Mouse (Mus musculus) limb, embryonic 14.5 days (tissue): ENCODE data around the gene Sapcd1. TPM values are rescaled to one million over a fixed set of nuclear protein-coding genes. Genes with fewer than 3 reads are reported as not detected.

Source experiments
- ATAC-seq: fragments of 200-750 bp; cut with Nextera tagmentation; 2 replicates; pipeline ENCODE4 v1.8.0; 2017; ENCODE audit warnings: low read depth, moderate number of reproducible peaks, moderate TSS enrichment; ENCODE audit not compliant: low FRiP score
- DNase-seq: peaks from one replicate; pipeline ENCODE4 v3.0.0-alpha.2; 2015; ENCODE audit warnings: low spot score
- H3K27ac ChIP-seq: fragments of 300-500 bp; sonication (generic); replicated peaks from 2 replicates; pipeline ENCODE4 v1.5.1; 2014; ENCODE audit warnings: low read depth, mild to moderate bottlenecking, low read length, moderate library complexity, mixed read lengths
- H3K27me3 ChIP-seq: fragments of 300-500 bp; sonication (generic); 2 replicates; pipeline ENCODE4 v1.6.1; 2014; ENCODE audit warnings: low read length, mixed read lengths; ENCODE audit not compliant: control insufficient read depth, insufficient read depth
- H3K36me3 ChIP-seq: fragments of 300-500 bp; sonication (generic); 2 replicates; pipeline ENCODE4 v1.6.1; 2014; ENCODE audit warnings: mild to moderate bottlenecking, low read length, moderate library complexity, mixed read lengths; ENCODE audit not compliant: control insufficient read depth, insufficient read depth
- H3K4me1 ChIP-seq: fragments of 300-500 bp; sonication (generic); 2 replicates; pipeline ENCODE4 v1.6.1; 2014; ENCODE audit warnings: antibody characterized with exemption, low read length, mixed read lengths; ENCODE audit not compliant: control insufficient read depth, insufficient read depth
- H3K4me2 ChIP-seq: fragments of 300-500 bp; sonication (generic); replicated peaks from 2 replicates; pipeline ENCODE4 v1.6.1; 2014; ENCODE audit warnings: low read depth, mild to moderate bottlenecking, low read length, moderate library complexity; ENCODE audit not compliant: severe bottlenecking
- H3K4me3 ChIP-seq: fragments of 300-500 bp; sonication (generic); replicated peaks from 2 replicates; pipeline ENCODE4 v1.5.1; 2014; ENCODE audit warnings: low read length
- H3K9ac ChIP-seq: fragments of 300-500 bp; sonication (generic); 2 replicates; pipeline ENCODE4 v1.6.1; 2014; ENCODE audit warnings: mild to moderate bottlenecking, low read depth, low read length, moderate library complexity; ENCODE audit not compliant: severe bottlenecking
- H3K9me3 ChIP-seq: fragments of 300-500 bp; sonication (generic); 2 replicates; pipeline ENCODE4 v1.6.1; 2016; ENCODE audit warnings: low read length; ENCODE audit not compliant: control insufficient read depth
- POLR2A ChIP-seq: fragments of 200-500 bp; IDR thresholded peaks from 2 replicates; pipeline ENCODE4 v1.8.0; 2012; ENCODE audit warnings: inconsistent platforms, mild to moderate bottlenecking, moderate library complexity, borderline replicate concordance; ENCODE audit not compliant: insufficient read depth, insufficient read length; ENCODE audit errors: extremely low read depth
- WGBS: fragments of 180-500 bp; shearing (Covaris S2); extraction: QIAGEN DNeasy Blood & Tissue Kit; methylation state at CpG from one replicate; pipeline ENCODE4 v1.1.7; 2014; 5-methylcytosine and 5-hydroxymethylcytosine counted together
- polyA plus RNA-seq, 2 experiments: library from polyadenylated mRNA; depleted of rRNA in 1 of 2; stranded (reverse) in 1 of 2; unstranded in 1 of 2; fragments of >200 nt; fragmentation: Nextera tagmentation in 1 of 2; extraction: Ambion mirVana in 1 of 2; gene quantifications; 2 replicates each; pipeline versions ENCODE4 v1.2.1 to v1.2.3; 2012 to 2014

The Sapcd1 gene
- polyA plus RNA-seq, 2 experiments: 12.0 to 13.7 TPM

- H3K4me1 ChIP-seq: peaks cover 13% of the 10 kb centered on the region; the same call in 1 of the 2 replicates
- DNase-seq: no peak
- H3K36me3 ChIP-seq: no peaks in the 10 kb centered on the region
- H3K27me3 ChIP-seq: no peaks in the 10 kb centered on the region
- H3K27ac ChIP-seq: no peak overlapping the region
- H3K9me3 ChIP-seq: no peaks in the 10 kb centered on the region
- H3K4me2 ChIP-seq: no peak overlapping the region
- H3K9ac ChIP-seq: no peak overlapping the region
- no peak for TF ChIP-seq POLR2A
- ATAC-seq: no peak
- WGBS: 36% methylated on average over 19 of the region's 19 CpGs
- H3K4me3 ChIP-seq: no peak overlapping the region
Measured at GRCm38 (mm10) chr17:35029691-35030532, 2.1 kb upstream of the Sapcd1 start.

GRCm38 (mm10) chr17:35028315-35028714, 499 bp upstream of the Sapcd1 start:
- H3K27me3 ChIP-seq: no peaks in the 10 kb centered on the region
- DNase-seq (no peak), ATAC-seq (no peak)
- no peak overlapping the region for H3K27ac ChIP-seq
- 0 out of 2 replicates have a peak overlapping the region, but pooled peaks have one; percentile 8 for H3K9ac ChIP-seq
- no peak for TF ChIP-seq POLR2A
- H3K36me3 ChIP-seq: no peaks in the 10 kb centered on the region
- no peak overlapping the region for H3K4me3 ChIP-seq
- no peak overlapping the region for H3K4me2 ChIP-seq
- H3K9me3 ChIP-seq: no peaks in the 10 kb centered on the region
- peaks cover 13% of the 10 kb centered on the region; the same call in 1 of the 2 replicates for H3K4me1 ChIP-seq
- 91% methylated on average over 2 of the region's 2 CpGs for WGBS

GRCm38 (mm10) chr17:35026206-35026605, 1.6 kb downstream of the Sapcd1 start:
- DNase-seq: no peak
- H3K4me1 ChIP-seq: peaks cover 18% of the 10 kb centered on the region
- H3K4me2 ChIP-seq: 0 out of 2 replicates have a peak overlapping the region, but pooled peaks have one; percentile 3
- H3K27ac ChIP-seq: no peak overlapping the region
- H3K36me3 ChIP-seq: no peaks in the 10 kb centered on the region
- no peak for ATAC-seq
- H3K27me3 ChIP-seq: no peaks in the 10 kb centered on the region
- WGBS: 76% methylated on average over 5 of the region's 5 CpGs
- TF ChIP-seq POLR2A: no peak
- H3K9ac ChIP-seq: no peak overlapping the region; the same call in 1 of the 2 replicates
- no peak overlapping the region for H3K4me3 ChIP-seq
- H3K9me3 ChIP-seq: no peaks in the 10 kb centered on the region

- H3K9ac ChIP-seq: no peak overlapping the region
- ATAC-seq (no peak), DNase-seq (no peak)
- no peak overlapping the region for H3K4me2 ChIP-seq
- H3K27me3 ChIP-seq: no peaks in the 10 kb centered on the region
- H3K4me1 ChIP-seq: peaks cover 18% of the 10 kb centered on the region
- H3K36me3 ChIP-seq: no peaks in the 10 kb centered on the region
- no peaks in the 10 kb centered on the region for H3K9me3 ChIP-seq
- H3K27ac ChIP-seq: no peak overlapping the region
- no peak for TF ChIP-seq POLR2A
- WGBS: 85% methylated on average over 3 of the region's 10 CpGs
- H3K4me3 ChIP-seq: no peak overlapping the region
Measured at GRCm38 (mm10) chr17:35024691-35025488, 2.9 kb downstream of the Sapcd1 start.

GRCm38 (mm10) chr17:35024261-35024660, 3.6 kb downstream of the Sapcd1 start:
- ATAC-seq: no peak
- peaks cover 18% of the 10 kb centered on the region for H3K4me1 ChIP-seq
- no peak overlapping the region for H3K4me2 ChIP-seq
- 66% methylated on average over 13 of the region's 13 CpGs for WGBS
- no peak for DNase-seq
- no peak overlapping the region for H3K4me3 ChIP-seq
- H3K9me3 ChIP-seq: no peaks in the 10 kb centered on the region
- H3K27ac ChIP-seq: no peak overlapping the region
- no peaks in the 10 kb centered on the region for H3K27me3 ChIP-seq
- no peak overlapping the region for H3K9ac ChIP-seq
- no peak for TF ChIP-seq POLR2A
- H3K36me3 ChIP-seq: no peaks in the 10 kb centered on the region
